Mouse (Mus musculus) gastrocnemius, adult 2 months (tissue): ENCODE results near the gene Kcnk16. TPM values are rescaled to one million over a fixed set of nuclear protein-coding genes. Genes with fewer than 3 reads are reported as not detected.
"Not testable (repeated sequence)": the region's sequence is repeated elsewhere in the genome, so short reads cannot be mapped to it uniquely, and the experiment has no call there.

Experiments
- DNase-seq: peaks from one replicate; pipeline ENCODE4 v3.0.0; 2022
- H3K27ac ChIP-seq: fragments of 200-600 bp; 2 replicates; pipeline ENCODE4 v1.8.1; 2022; ENCODE audit warnings: mild to moderate bottlenecking
- H3K4me3 ChIP-seq: fragments of 200-600 bp; 2 replicates; pipeline ENCODE4 v1.8.1; 2022; ENCODE audit warnings: mild to moderate bottlenecking, moderate library complexity
- CTCF ChIP-seq: fragments of 200-600 bp; IDR thresholded peaks from 2 replicates; pipeline ENCODE4 v1.8.1; 2022; ENCODE audit warnings: antibody characterized with exemption, mild to moderate bottlenecking, moderate library complexity
- intact Hi-C: fragments of 180-260 bp; cut with DNase I; formaldehyde crosslinking; loops from one replicate; pipeline ENCODE4 v1.15.1; 2025
- long read RNA-seq, 2 experiments: library from polyadenylated mRNA; stranded (forward); transcript quantifications; one replicate each; pipeline ENCODE4 v2.0.0; 2021
- total RNA-seq, 2 experiments: library from RNA; stranded (reverse); gene quantifications; 2 replicates each; pipeline ENCODE4 v1.2.3; 2021

The Kcnk16 gene
- total RNA-seq = not detected
- long read RNA-seq, experiment 1 = 0 reads
- long read RNA-seq, experiment 2 = 0 reads

DNA sequence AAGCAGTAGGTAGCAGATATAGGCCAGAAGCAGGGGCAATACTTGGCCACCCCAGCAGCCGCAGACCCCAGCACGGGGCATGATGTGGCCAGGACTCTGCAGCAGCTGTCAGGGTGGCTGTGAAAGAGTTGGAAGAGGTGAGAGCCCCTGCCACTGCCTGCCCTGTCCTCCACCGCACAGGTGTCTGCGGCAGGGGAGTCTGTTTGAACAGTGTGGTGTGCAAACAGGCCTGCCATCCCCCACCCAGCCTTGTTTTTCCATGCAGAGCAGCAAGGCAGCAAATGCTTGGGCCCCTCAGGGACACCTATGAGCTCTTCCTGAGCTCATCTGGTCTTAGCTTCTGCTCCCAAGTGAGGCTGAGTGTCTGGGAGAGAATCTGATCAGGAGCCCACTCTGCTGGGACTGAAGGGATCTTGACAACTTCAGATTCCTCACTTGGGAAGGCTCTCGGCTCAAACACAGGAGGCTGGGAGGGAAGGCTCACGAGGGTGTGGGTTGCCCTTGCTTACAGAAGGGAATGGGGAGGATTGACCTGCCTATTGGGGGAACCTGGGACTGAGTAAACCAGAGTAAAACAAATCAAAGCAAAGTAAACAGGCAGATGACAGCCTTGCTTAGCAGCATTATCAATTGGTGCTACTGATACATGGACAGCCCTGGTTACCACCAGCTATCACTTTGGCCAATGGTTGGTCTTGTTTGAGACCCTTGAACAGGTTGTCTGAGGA, at the start of gene Kcnk16:
Kcnk16 (minus strand) TSS at position 118 of the 728 bp plus-strand sequence.
- H3K27ac ChIP-seq = no peak within 1 kb of the TSS
- DNase-seq = no peak
- no peak for TF ChIP-seq CTCF
- intact Hi-C loops = no loop called here
- no peak within 1 kb of the TSS for H3K4me3 ChIP-seq

DNA sequence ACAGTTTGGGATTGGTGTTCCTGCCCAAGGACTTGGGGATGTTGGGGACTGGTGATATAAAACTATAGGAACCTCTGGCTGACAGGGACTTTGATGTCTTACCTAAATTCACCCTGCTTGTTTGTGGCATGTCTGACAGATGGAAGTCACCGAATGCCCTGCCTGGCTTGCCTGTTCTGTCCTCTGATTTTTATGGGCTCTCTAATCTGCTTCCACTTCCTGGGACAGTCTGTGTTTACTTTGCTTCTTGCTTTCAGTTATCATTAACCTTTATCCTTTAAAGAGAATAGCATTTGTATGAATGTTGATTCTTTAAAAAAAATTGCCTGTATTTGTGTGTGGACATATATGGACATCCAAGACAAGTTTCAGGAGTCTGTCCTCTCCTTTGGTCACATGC, 46.1 kb upstream of the Kcnk16 start:
- H3K4me3 ChIP-seq = no peak overlapping the region
- no peak for TF ChIP-seq CTCF
- intact Hi-C loops = no loop called here
- H3K27ac ChIP-seq = no peak overlapping the region
- no peak for DNase-seq

DNA sequence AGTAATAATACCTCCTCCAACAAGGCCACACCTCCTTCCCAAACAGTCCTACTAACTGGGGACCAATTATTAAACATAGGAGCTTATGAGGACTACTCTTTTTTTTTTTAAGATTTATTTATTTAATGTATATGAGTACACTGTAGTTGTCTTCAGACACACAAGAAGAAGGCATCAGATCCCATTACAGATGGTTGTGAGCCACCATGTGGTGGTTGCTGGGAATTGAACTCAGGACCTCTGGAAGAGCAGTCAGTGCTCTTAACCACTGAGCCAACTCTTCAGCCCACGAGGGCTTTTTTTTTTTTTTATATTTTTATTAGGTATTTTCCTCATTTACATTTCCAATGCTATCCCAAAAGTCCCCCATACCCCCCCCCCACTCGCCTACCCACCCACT, 36.1 kb upstream of the Kcnk16 start:
- H3K4me3 ChIP-seq, DNase-seq, H3K27ac ChIP-seq, intact Hi-C loops: not testable (repeated sequence)
- TF ChIP-seq CTCF = peak; percentile 13; the same call in 1 of the 2 replicates

DNA sequence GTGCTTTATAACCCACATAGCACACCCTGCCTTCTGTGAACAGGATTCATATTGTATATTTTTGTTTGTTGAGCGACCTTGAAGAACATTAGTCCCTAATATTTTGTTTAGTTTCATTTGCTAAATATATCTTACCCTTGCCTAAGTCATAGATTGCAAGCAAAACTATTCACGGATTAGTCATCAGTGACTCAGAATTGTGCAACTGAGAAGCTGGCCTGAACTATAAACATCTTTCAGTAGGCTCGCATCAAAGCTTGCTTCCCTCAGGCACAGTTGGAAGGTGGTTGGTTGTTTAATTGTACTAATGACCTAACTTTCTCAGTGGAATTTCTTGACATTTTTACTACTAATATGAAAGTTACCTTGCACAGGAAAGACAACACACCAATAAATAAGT, 29.1 kb upstream of the Kcnk16 start:
- TF ChIP-seq CTCF = no peak
- H3K27ac ChIP-seq = peak overlapping the region; percentile 81
- H3K4me3 ChIP-seq = peak overlapping the region; percentile 0; the same call in 1 of the 2 replicates
- no peak for DNase-seq
- intact Hi-C loops = no loop called here

DNA sequence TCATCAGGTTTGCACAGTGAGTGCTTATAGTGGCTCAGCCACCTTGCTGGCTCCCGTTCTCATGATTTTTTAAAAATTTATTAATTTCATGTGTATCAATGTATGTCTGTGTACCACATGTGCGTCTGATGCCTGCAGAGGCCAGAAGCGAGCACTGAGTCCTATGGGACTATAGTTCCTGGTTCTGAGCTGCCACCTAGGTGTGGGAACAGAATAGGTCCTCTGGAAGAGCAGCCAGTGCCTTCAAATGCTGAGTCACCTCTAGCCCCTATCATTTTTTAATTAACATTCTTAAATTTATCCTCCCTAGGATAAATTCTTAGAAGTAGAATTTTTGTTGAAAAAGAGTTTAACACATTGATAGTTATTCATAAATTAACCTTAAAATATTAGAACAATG, 28.6 kb upstream of the Kcnk16 start:
- no peak; the same call in 1 of the 2 replicates for TF ChIP-seq CTCF
- H3K4me3 ChIP-seq = no peak overlapping the region; the same call in 1 of the 2 replicates
- no peak for DNase-seq
- peak overlapping the region; percentile 81 for H3K27ac ChIP-seq
- intact Hi-C loops = no loop called here

DNA sequence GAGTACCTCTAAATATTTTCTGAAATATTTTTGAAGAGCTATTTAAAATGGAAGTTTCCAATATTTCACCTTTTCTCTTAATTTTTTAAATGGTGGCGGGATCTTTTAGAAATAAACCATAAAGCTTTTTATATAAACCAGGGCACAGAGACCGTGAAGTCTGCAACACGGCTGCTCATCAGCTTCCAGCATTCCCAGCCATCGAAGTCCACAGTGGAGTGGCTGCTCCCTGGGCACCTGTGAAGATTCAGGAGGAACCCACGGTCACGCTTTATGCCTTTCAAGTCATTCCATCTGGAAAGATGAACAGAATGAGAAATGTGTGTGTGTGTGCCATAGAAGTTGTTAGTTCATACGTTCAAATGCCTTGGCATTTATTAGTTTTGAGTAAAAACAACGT, 25.9 kb upstream of the Kcnk16 start:
- H3K4me3 ChIP-seq = peak overlapping the region; percentile 88
- no peak for TF ChIP-seq CTCF
- intact Hi-C loops = no loop called here
- DNase-seq = no peak
- H3K27ac ChIP-seq = peak overlapping the region; percentile 89

DNA sequence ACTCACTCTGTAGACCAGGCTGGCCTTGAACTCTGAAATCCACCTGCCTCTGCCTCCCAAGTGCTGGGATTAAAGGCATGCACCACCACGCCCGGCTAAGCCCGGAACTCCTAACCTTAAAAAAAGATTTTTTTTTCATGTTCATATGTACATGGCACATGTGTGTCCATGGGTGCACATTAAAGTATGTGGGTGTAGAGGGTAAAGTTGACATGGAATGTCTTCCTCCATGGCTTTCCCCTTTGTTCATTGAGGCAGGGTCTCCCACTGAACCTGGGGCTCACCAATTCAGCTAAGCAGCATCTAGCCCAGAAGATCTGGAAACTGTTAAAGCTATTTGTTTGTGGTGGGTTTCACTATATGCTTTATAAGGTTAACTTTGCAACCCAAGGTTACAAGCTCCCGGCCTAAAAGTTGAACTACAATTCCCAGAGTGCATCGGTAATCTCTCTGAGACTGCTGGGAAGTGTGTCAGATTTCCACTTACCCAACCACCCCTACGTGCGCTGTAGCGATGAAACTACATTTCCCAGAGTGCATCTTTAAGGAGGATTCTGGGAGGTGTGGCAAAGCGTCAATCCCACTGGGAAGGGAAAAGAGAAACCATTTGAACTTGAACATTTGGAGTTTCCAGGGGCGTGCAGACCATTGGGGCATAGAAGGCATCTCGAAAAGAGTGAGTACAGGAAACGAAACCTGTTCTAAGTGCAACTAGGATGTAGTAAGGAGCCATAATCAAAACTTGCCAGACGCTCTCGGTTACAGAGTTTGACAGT, 25.3 kb upstream of the Kcnk16 start, which contains the start of gene Nudt13:
Nudt13 (plus strand) TSS at position 581 of the 776 bp plus-strand sequence.
- intact Hi-C loops = no loop called here
- TF ChIP-seq CTCF = no peak
- Histone ChIP-seq H3K4me3 (peak within 1 kb of the TSS; percentile 88), H3K27ac (peak within 1 kb of the TSS; percentile 89)
- DNase-seq = peak; percentile 84

DNA sequence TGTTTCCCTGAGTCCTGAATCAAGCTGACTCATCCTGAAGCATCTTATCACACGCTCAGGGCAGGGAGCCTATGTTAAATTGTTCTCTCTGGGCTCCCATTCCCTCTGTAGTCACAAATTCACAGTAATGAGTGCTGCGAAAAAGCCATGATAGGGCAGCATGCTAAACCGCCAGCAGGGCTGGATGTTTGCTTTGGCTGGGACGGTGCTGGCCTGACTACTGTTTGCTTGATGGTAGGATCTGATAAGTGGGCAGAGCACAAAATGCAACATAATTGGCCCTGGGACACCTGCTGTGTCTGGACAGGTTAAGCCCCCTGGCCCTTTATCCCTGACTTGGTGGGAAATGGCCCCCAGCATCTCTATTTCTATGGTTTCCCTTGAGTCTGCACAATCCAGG, 22.4 kb upstream of the Kcnk16 start:
- H3K27ac ChIP-seq = no peak overlapping the region
- no peak for DNase-seq
- H3K4me3 ChIP-seq = no peak overlapping the region
- intact Hi-C loops = no loop called here
- no peak for TF ChIP-seq CTCF

DNA sequence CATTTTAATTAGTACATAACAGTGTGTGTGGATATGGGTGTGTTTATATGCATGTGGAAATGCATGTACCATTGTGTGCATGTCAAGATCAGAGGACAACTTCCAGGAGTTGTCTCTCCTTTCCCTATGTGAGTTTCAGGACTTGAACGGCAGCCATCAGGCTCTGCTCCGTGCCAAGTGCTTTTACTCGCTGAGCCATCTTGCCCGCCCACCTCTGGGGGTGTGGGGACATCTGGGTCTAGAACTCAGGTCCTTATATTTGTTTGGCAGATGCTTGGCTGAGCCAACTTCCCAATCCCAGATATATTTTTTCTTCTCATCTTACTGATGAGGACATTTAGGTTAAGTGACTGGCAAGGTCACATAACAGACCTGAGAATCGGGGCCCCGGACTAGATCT, 578 bp downstream of the Kcnk16 start:
- intact Hi-C loops = no loop called here
- TF ChIP-seq CTCF = no peak
- Histone ChIP-seq H3K27ac (no peak overlapping the region), H3K4me3 (no peak overlapping the region)
- DNase-seq = no peak

DNA sequence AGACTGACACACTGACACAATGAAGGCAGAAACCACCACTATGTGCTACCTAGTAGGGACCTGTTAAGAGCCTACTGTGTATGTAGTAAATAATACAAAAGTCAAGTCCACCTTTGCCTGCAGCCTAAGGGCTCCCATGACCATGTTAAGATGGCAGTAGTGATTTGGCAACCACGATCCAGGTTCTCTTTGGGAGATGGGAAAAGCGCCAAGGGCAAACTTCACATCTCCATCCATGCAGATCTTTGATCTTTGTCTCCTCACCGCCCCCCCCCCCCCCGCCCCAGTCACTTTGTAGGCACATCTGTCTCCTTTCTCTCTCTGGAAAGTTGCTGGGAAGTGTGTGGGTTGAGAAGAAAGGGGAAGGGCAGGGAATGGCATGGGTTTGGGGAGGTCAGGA, 6.7 kb downstream of the Kcnk16 start:
- H3K27ac ChIP-seq = no peak overlapping the region
- no peak for TF ChIP-seq CTCF
- intact Hi-C loops = no loop called here
- no peak for DNase-seq
- no peak overlapping the region for H3K4me3 ChIP-seq

DNA sequence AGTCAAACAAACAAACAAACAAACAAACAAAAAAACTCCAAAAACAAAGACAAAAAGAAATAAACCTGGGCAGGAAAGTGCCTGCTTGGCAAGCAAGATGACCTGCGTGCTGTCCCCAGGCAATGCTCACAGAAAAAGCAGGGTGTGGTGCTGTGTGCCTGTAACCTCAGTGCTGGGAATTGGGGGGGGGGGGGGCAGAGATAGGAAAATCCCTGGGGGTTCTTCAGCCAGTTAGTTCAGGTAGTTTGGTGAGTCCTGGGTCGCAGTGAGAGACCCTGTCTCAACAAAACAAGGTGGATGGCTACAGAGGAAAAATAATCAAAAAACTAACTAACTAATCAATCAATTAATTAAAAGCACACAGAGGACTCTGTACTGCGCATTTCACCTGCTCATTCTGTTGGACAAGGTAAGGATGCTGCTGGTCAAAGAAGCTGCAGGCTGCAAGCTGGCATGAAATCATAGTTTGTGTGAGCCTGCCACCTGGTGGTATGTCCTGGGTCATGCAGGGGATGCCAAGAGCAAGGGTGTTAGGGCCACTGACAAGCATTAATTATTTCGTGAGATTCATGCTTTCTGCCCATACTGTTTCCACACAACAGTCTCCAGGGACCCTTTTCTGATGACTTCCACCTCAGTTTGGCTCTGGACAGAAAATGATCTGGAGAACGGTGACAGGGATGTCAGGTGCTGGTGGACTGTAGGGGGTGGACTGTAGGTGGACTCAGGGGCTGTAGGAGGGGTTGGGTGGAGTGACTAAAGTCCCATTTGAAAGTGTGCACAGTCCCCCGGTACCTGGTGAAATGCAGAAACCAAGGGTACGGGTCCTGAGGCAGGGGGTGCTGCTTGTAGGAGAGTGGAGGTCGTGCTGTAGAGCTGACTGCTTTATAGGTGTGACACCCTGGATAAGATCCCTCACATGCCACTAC, 10.6 kb downstream of the Kcnk16 start:
- peak; percentile 94 for TF ChIP-seq CTCF
- peak; percentile 75 for DNase-seq
- Histone ChIP-seq H3K4me3 (no peak overlapping the region), H3K27ac (no peak overlapping the region)
- intact Hi-C loops = loop anchor here (1.0 kb wide), 1 partner anchor 144 kb away; no protein-coding TSS in a partner anchor
